Mouse (Mus musculus): ENCODE results near the gene P2ry12.

- no peak for TF ChIP-seq GATA1 (IDR thresholded peaks at IDR 0.05; ENCODE audit: borderline replicate concordance, low read length)
- no peak for TF ChIP-seq FLI1 (IDR thresholded peaks at IDR 0.05; ENCODE audit: low read length)
Observed at GRCm38 (mm10) chr3:59176871-59177270, 85.8 kb downstream of the P2ry12 start.

All from megakaryocyte, embryonic 14.5 days (primary cell).